Mouse (Mus musculus) embryonic fibroblast, embryonic 13.5 days (primary cell): ENCODE data around the gene Fli1.

ENCODE experiments used
- CTCF ChIP-seq: IDR thresholded peaks from 2 replicates; pipeline ENCODE4 v1.5.1; 2011; ENCODE audit warnings: mild to moderate bottlenecking, control low read depth, low read length, moderate library complexity, borderline replicate concordance; ENCODE audit not compliant: insufficient read depth
- POLR2A ChIP-seq: IDR thresholded peaks from 2 replicates; pipeline ENCODE4 v1.6.1; 2011; ENCODE audit warnings: low read depth, mild to moderate bottlenecking, control low read depth, low read length, moderate library complexity

GRCm38 (mm10) chr9:32472346-32472745, 70.3 kb downstream of the Fli1 start:
- no peak for TF ChIP-seq CTCF
- TF ChIP-seq POLR2A: no peak
